Mouse (Mus musculus) G1E-ER4 (cell line): Measurements from ENCODE around the gene Lmntd1. TPM values are rescaled to one million over a fixed set of nuclear protein-coding genes. Genes with fewer than 3 reads are reported as not detected.

ENCODE experiments used
- GATA1 ChIP-seq: IDR thresholded peaks from one replicate; pipeline ENCODE4 v1.8.0; 2012; ENCODE audit warnings: low read length, inconsistent platforms
- polyA plus RNA-seq: library from polyadenylated mRNA; stranded (reverse); fragments of >175 nt; gene quantifications from 2 replicates; pipeline ENCODE4 v1.2.3, GENCODE M21; 2012

Lmntd1 gene
- polyA plus RNA-seq, 1 experiment = not detected

GRCm38 (mm10) chr6:145553226-145553625 lies 60.9 kb downstream of the Lmntd1 start:
- TF ChIP-seq GATA1 = no peak

- no peak for TF ChIP-seq GATA1
Measured at GRCm38 (mm10) chr6:145552817-145553216, 61.3 kb downstream of the Lmntd1 start.

- TF ChIP-seq GATA1 = no peak
Measured at GRCm38 (mm10) chr6:145550993-145551392, 63.1 kb downstream of the Lmntd1 start.

GRCm38 (mm10) chr6:145545927-145546641 lies 68.0 kb downstream of the Lmntd1 start:
- no peak for TF ChIP-seq GATA1

GRCm38 (mm10) chr6:145544838-145545237 lies 69.3 kb downstream of the Lmntd1 start:
- no peak for TF ChIP-seq GATA1

- TF ChIP-seq GATA1 = no peak
Measured at GRCm38 (mm10) chr6:145544304-145544703, 69.8 kb downstream of the Lmntd1 start.

GRCm38 (mm10) chr6:145539568-145539859 lies 74.6 kb downstream of the Lmntd1 start:
- TF ChIP-seq GATA1 = no peak

- no peak for TF ChIP-seq GATA1
Measured at GRCm38 (mm10) chr6:145538787-145539567, 75.1 kb downstream of the Lmntd1 start.

GRCm38 (mm10) chr6:145530464-145530863 lies 83.7 kb downstream of the Lmntd1 start:
- no peak for TF ChIP-seq GATA1

GRCm38 (mm10) chr6:145523337-145523736 lies 90.8 kb downstream of the Lmntd1 start:
- TF ChIP-seq GATA1 = no peak

- TF ChIP-seq GATA1 = no peak
Measured at GRCm38 (mm10) chr6:145522617-145523016, 91.5 kb downstream of the Lmntd1 start.

GRCm38 (mm10) chr6:145517002-145517401 lies 97.1 kb downstream of the Lmntd1 start:
- no peak for TF ChIP-seq GATA1

GRCm38 (mm10) chr6:145515859-145516581 lies 98.1 kb downstream of the Lmntd1 start:
- TF ChIP-seq GATA1 = no peak

- no peak for TF ChIP-seq GATA1
Measured at GRCm38 (mm10) chr6:145511265-145511664, 102.9 kb downstream of the Lmntd1 start.

- no peak for TF ChIP-seq GATA1
Measured at GRCm38 (mm10) chr6:145508828-145509227, 105.3 kb downstream of the Lmntd1 start.

GRCm38 (mm10) chr6:145501751-145502150 lies 112.4 kb downstream of the Lmntd1 start:
- no peak for TF ChIP-seq GATA1
